Mouse (Mus musculus) lung, embryonic 14.5 days (tissue): ENCODE measurements at regions not wholly inside any gene's neighbourhood (a gene's known extent, or its start where the extent isn't known, plus 50 kb on each side); places are given as distances from the start of the nearest gene placed in this dataset.

Experiments
- ATAC-seq: fragments of 200-750 bp; cut with Nextera tagmentation; 2 replicates; pipeline ENCODE4 v1.8.0; 2017; ENCODE audit warnings: mild to moderate bottlenecking, moderate TSS enrichment, moderate library complexity; ENCODE audit not compliant: insufficient read depth
- DNase-seq: peaks from one replicate; pipeline ENCODE4 v3.0.0-alpha.2; 2015
- H3K27ac ChIP-seq: fragments of 300-500 bp; sonication (generic); 2 replicates; pipeline ENCODE4 v1.5.1; 2014; ENCODE audit warnings: low read depth, mild to moderate bottlenecking, moderate library complexity
- H3K27me3 ChIP-seq: fragments of 300-500 bp; sonication (generic); 2 replicates; pipeline ENCODE4 v1.6.1; 2014; ENCODE audit warnings: low read length, control low read depth; ENCODE audit not compliant: insufficient read depth
- H3K36me3 ChIP-seq: fragments of 300-500 bp; sonication (generic); 2 replicates; pipeline ENCODE4 v1.6.1; 2014; ENCODE audit warnings: control low read depth; ENCODE audit not compliant: insufficient read depth
- H3K4me1 ChIP-seq: fragments of 300-500 bp; sonication (generic); 2 replicates; pipeline ENCODE4 v1.6.1; 2014; ENCODE audit warnings: antibody characterized with exemption, control low read depth; ENCODE audit not compliant: insufficient read depth
- H3K4me2 ChIP-seq: fragments of 300-500 bp; sonication (generic); 2 replicates; pipeline ENCODE4 v1.6.1; 2014; ENCODE audit warnings: mild to moderate bottlenecking
- H3K4me3 ChIP-seq: fragments of 300-500 bp; sonication (generic); 2 replicates; pipeline ENCODE4 v1.5.1; 2014; ENCODE audit warnings: low read depth, low read length
- H3K9ac ChIP-seq: fragments of 300-500 bp; sonication (generic); 2 replicates; pipeline ENCODE4 v1.6.1; 2014
- H3K9me3 ChIP-seq: fragments of 300-500 bp; sonication (generic); 2 replicates; pipeline ENCODE4 v1.6.1; 2016; ENCODE audit warnings: low read depth, low read length, control low read depth
- CTCF ChIP-seq: IDR thresholded peaks from 2 replicates; pipeline ENCODE4 v1.5.1; 2016; ENCODE audit warnings: antibody characterized with exemption, low read depth
- WGBS: fragments of 180-500 bp; shearing (Covaris S2); extraction: QIAGEN DNeasy Blood & Tissue Kit; methylation state at CpG from one replicate; pipeline ENCODE4 v1.1.7; 2014; 5-methylcytosine and 5-hydroxymethylcytosine counted together

DNA sequence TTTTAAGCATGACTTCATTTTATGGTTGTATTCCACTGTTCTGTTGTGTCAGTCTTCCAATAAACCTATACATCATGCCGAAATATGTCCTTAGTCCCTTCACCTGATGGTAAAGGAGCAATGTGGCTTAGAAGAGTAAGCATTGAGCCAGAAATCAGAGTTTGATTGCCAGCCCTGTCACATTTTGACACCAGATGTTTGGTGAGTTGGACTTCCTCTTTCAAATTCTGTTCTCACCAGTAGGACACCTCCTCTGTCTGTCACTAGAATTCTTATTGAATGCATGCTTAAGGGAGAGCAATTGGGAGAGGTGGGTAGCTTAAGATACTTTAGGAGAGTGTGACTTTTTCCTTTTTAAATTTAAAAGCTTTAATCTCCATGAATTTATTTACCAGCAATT, 779.1 kb upstream of the Gm8797 start:
- WGBS: 82% methylated on average over 1 of the region's 1 CpGs
- TF ChIP-seq CTCF: no peak
- no peak overlapping the region for H3K4me3 ChIP-seq
- DNase-seq: no peak
- H3K9me3 ChIP-seq: no peaks in the 10 kb centered on the region
- no peaks in the 10 kb centered on the region for H3K4me1 ChIP-seq
- no peaks in the 10 kb centered on the region for H3K27me3 ChIP-seq
- H3K27ac ChIP-seq: no peak overlapping the region
- no peak overlapping the region for H3K9ac ChIP-seq
- no peaks in the 10 kb centered on the region for H3K36me3 ChIP-seq
- H3K4me2 ChIP-seq: no peak overlapping the region
- ATAC-seq: no peak

DNA sequence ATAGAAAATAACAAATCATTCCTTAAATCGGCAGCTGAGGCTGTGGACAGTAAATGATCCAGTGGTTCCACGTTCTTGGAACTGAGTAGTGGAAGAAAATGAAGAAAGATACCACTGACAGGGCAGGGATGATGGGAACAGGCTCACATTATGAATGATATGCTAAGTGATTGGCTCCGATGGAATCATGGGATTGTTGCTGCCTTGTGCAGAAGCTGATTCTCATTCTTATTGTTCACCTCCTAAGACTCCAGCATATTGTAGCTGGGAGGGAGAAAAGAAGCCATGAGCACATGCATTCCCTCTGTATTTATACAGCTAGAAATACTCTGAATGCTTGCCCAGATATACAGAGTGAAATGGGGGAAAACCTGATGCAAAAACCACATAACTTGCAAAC, 777.3 kb upstream of the Gm8797 start:
- no peak overlapping the region for H3K4me2 ChIP-seq
- no peak for TF ChIP-seq CTCF
- no peaks in the 10 kb centered on the region for H3K4me1 ChIP-seq
- no peak overlapping the region for H3K9ac ChIP-seq
- H3K36me3 ChIP-seq: no peaks in the 10 kb centered on the region
- no peak for ATAC-seq
- DNase-seq: no peak
- H3K27ac ChIP-seq: no peak overlapping the region
- H3K9me3 ChIP-seq: no peaks in the 10 kb centered on the region
- WGBS: 56% methylated on average over 3 of the region's 3 CpGs
- H3K4me3 ChIP-seq: no peak overlapping the region
- H3K27me3 ChIP-seq: no peaks in the 10 kb centered on the region

DNA sequence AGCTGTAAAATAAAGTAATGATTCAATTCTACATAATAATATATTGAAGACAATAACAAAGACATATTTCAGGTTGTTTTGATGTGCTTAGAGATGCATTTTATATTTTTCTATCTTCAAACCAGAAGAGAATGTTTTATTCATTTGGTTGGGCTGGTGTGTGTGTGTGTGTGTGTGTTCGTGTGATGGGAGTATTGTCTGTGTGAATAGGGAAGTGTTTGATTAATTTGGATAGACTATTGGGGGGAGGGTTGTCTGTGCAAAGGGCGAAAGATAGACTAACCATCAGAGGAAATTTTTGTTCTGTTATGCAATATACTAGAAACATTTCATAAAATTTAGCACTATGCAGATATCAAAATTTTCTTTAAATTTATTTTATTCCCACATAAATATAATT, 776.8 kb upstream of the Gm8797 start:
- Histone ChIP-seq H3K36me3 (no peaks in the 10 kb centered on the region), H3K4me1 (no peaks in the 10 kb centered on the region), H3K9me3 (no peaks in the 10 kb centered on the region), H3K4me3 (no peak overlapping the region), H3K4me2 (no peak overlapping the region), H3K27me3 (no peaks in the 10 kb centered on the region), H3K27ac (no peak overlapping the region), H3K9ac (no peak overlapping the region)
- ATAC-seq (no peak), DNase-seq (no peak)
- TF ChIP-seq CTCF: no peak
- 67% methylated on average over 2 of the region's 2 CpGs for WGBS

DNA sequence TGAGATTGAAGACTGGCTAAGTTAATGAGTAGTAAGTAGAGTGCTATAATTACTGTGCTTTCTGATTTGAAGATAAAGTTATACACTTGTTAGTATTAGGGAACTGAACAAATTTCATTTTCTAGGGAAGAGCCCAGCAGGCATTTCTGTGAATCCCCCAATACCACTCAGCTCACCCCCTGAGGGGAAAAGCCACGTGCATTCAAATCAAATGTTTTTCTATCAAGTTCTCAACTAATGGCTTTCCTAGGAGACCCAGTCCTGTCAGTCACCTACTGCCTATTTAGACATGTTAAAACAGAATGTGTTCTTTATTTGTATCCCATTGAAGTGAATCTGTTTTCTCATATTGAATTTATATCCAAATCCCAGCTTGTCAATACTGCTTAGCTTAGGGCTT, 775.9 kb upstream of the Gm8797 start:
- ATAC-seq (no peak), DNase-seq (no peak)
- WGBS: 35% methylated on average over 1 of the region's 1 CpGs
- H3K9ac ChIP-seq: no peak overlapping the region
- H3K4me2 ChIP-seq: no peak overlapping the region
- no peak for TF ChIP-seq CTCF
- H3K4me1 ChIP-seq: no peaks in the 10 kb centered on the region
- H3K27me3 ChIP-seq: no peaks in the 10 kb centered on the region
- no peaks in the 10 kb centered on the region for H3K9me3 ChIP-seq
- no peak overlapping the region for H3K4me3 ChIP-seq
- no peaks in the 10 kb centered on the region for H3K36me3 ChIP-seq
- H3K27ac ChIP-seq: no peak overlapping the region

DNA sequence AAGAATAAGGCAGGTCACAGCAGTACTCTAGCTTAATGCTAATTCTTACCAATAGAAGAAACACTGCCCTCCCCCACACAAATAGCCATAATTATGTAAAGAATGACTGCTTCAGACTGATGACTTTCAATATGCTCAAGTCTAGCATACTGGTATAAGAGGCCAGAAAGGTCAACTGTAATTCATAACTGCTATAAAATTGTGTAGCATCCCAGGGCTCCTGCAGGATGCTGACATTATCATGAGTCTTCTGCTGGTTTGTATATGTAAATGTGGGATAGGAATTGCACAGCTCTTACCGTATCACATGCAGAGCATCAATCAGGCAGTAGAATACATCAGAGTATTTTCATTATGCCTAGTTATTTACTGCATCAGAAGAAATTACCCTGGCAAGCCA, 774.3 kb upstream of the Gm8797 start:
- Histone ChIP-seq H3K4me2 (no peak overlapping the region), H3K4me1 (no peaks in the 10 kb centered on the region), H3K27ac (no peak overlapping the region), H3K27me3 (no peaks in the 10 kb centered on the region), H3K36me3 (no peaks in the 10 kb centered on the region), H3K4me3 (no peak overlapping the region), H3K9ac (no peak overlapping the region), H3K9me3 (no peaks in the 10 kb centered on the region)
- no peak for TF ChIP-seq CTCF
- DNase-seq: no peak
- ATAC-seq: no peak
- 36% methylated on average over 1 of the region's 1 CpGs for WGBS

DNA sequence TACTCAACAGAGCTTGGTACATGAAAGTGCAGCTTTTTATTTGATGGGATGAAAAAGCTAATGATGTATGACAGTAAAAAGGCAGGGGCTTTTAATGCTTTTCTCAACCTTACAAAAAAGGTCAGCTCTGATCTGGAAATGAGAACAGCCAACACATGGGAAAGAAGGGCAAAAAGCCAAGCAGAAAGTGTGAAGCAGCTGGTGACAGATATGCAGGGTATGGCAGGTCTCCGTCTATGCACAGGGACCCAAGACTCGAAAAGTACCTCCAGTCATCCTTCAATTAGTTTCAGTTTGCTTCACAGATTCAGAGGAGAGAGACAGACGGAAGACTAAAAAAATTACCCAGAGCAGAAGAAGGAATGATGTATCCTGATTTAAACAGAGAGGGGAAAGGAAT, 732.9 kb upstream of the Gm8797 start:
- no peaks in the 10 kb centered on the region for H3K27me3 ChIP-seq
- no peak for TF ChIP-seq CTCF
- WGBS: 52% methylated on average over 3 of the region's 3 CpGs
- H3K36me3 ChIP-seq: no peaks in the 10 kb centered on the region
- no peak overlapping the region for H3K4me2 ChIP-seq
- no peak overlapping the region for H3K27ac ChIP-seq
- no peak for DNase-seq
- H3K9me3 ChIP-seq: no peaks in the 10 kb centered on the region
- no peak for ATAC-seq
- H3K4me1 ChIP-seq: no peaks in the 10 kb centered on the region
- H3K4me3 ChIP-seq: no peak overlapping the region
- no peak overlapping the region for H3K9ac ChIP-seq
